Mouse (Mus musculus) MEL (cell line): Measurements from ENCODE around the gene Prph2. TPM values are rescaled to one million over a fixed set of nuclear protein-coding genes. Genes with fewer than 3 reads are reported as not detected.
A peak's percentile ranks its signal among the peaks of the same experiment; 100 is the strongest.

Source experiments
- DNase-seq: peaks from one replicate; pipeline ENCODE4 v3.0.0; 2011; ENCODE audit warnings: low read depth, low spot score
- H3K27ac ChIP-seq: 2 replicates; pipeline ENCODE4 v1.5.1; 2012; ENCODE audit warnings: low read depth, mild to moderate bottlenecking, control low read depth, low read length, moderate library complexity; ENCODE audit not compliant: control insufficient read depth
- H3K27me3 ChIP-seq, 2 experiments: fragments of 150-350 bp in 1 of 2; sonication (generic) in 1 of 2; 2 replicates each; pipeline ENCODE4 v1.6.1; 2012; ENCODE audit warnings: low read length in 2 of 2, mild to moderate bottlenecking in 2 of 2, improper control_type of control experiment in 1 of 2, moderate library complexity in 1 of 2; ENCODE audit not compliant: insufficient read depth in 2 of 2, control insufficient read depth in 1 of 2
- H3K36me3 ChIP-seq, 2 experiments: 2 replicates each; pipeline ENCODE4 v1.6.1; 2012 to 2014; ENCODE audit warnings: low read length in 2 of 2, improper control_type of control experiment in 1 of 2, inconsistent platforms in 1 of 2, mild to moderate bottlenecking in 1 of 2; ENCODE audit not compliant: insufficient read depth in 2 of 2, control insufficient read depth in 1 of 2
- H3K4me1 ChIP-seq, 2 experiments: fragments of 150-350 bp in 1 of 2; sonication (generic) in 1 of 2; 2 replicates each; pipeline ENCODE4 v1.6.1; 2012; ENCODE audit warnings: low read length in 2 of 2, improper control_type of control experiment in 1 of 2, mild to moderate bottlenecking in 1 of 2; ENCODE audit not compliant: insufficient read depth in 2 of 2, control insufficient read depth in 1 of 2
- H3K4me3 ChIP-seq, 2 experiments: fragments of 150-350 bp in 1 of 2; sonication (generic) in 1 of 2; 2 replicates each; pipeline ENCODE4 v1.5.1; 2012; ENCODE audit warnings: low read depth in 2 of 2, low read length in 2 of 2, mild to moderate bottlenecking in 2 of 2, moderate library complexity in 2 of 2, control low read depth in 1 of 2, improper control_type of control experiment in 1 of 2; ENCODE audit not compliant: control insufficient read depth in 1 of 2, insufficient read depth in 1 of 2
- H3K79me2 ChIP-seq: 2 replicates; pipeline ENCODE4 v1.6.1; 2012; ENCODE audit warnings: mild to moderate bottlenecking, low read length, moderate library complexity; ENCODE audit not compliant: control insufficient read depth, poor library complexity, insufficient read depth
- H3K9ac ChIP-seq: 2 replicates; pipeline ENCODE4 v1.6.1; 2012; ENCODE audit warnings: low read depth, mild to moderate bottlenecking, control low read depth, low read length, moderate library complexity; ENCODE audit not compliant: control insufficient read depth, poor library complexity, severe bottlenecking
- H3K9me3 ChIP-seq: fragments of 150-350 bp; sonication (generic); replicated peaks from 2 replicates; pipeline ENCODE4 v1.6.1; 2012; ENCODE audit warnings: mild to moderate bottlenecking, low read length, improper control_type of control experiment, moderate library complexity; ENCODE audit not compliant: insufficient read depth
- BHLHE40 ChIP-seq: IDR thresholded peaks from 2 replicates; pipeline ENCODE4 v1.6.1; 2012; ENCODE audit warnings: low read depth, mild to moderate bottlenecking, inconsistent platforms, low read length, improper control_type of control experiment, borderline replicate concordance
- CHD1 ChIP-seq: IDR thresholded peaks from 2 replicates; pipeline ENCODE4 v1.6.1; 2012; ENCODE audit warnings: low read depth, mild to moderate bottlenecking, inconsistent platforms, low read length, improper control_type of control experiment
- CTCF ChIP-seq, 3 experiments: IDR thresholded peaks in 2 of 3; conservative IDR thresholded peaks in 1 of 3; 2 replicates each; pipeline ENCODE4 v1.5.1; 2011 to 2012; ENCODE audit warnings: low read length in 3 of 3, low read depth in 2 of 3, mild to moderate bottlenecking in 2 of 3, improper control_type of control experiment in 1 of 3, inconsistent platforms in 1 of 3, mixed read lengths in 1 of 3, moderate library complexity in 1 of 3; ENCODE audit not compliant: control insufficient read depth in 1 of 3, insufficient read depth in 1 of 3, poor library complexity in 1 of 3, severe bottlenecking in 1 of 3
- ELF1 ChIP-seq: IDR thresholded peaks from 2 replicates; pipeline ENCODE4 v1.6.1; 2014; ENCODE audit warnings: low read depth, mild to moderate bottlenecking, inconsistent platforms, low read length, improper control_type of control experiment, moderate library complexity
- EP300 ChIP-seq, 2 experiments: IDR thresholded peaks; 2 replicates each; pipeline ENCODE4 v1.6.1; 2011; ENCODE audit warnings: improper control_type of control experiment in 2 of 2, low read length in 2 of 2, low read depth in 1 of 2, mild to moderate bottlenecking in 1 of 2
- ETS1 ChIP-seq: IDR thresholded peaks from 2 replicates; pipeline ENCODE4 v1.6.1; 2012; ENCODE audit warnings: low read depth, mild to moderate bottlenecking, inconsistent platforms, low read length, improper control_type of control experiment, moderate library complexity
- GATA1 ChIP-seq: IDR thresholded peaks from 2 replicates; pipeline ENCODE4 v1.6.1; 2011; ENCODE audit warnings: low read depth, low read length, improper control_type of control experiment
- JUND ChIP-seq: IDR thresholded peaks from 2 replicates; pipeline ENCODE4 v1.6.1; 2011; ENCODE audit warnings: low read depth, mild to moderate bottlenecking, improper control_type of control experiment, low read length
- KAT2A ChIP-seq: conservative IDR thresholded peaks from 2 replicates; pipeline ENCODE4 v1.6.1; 2012; ENCODE audit warnings: low read depth, low read length, improper control_type of control experiment, inconsistent platforms
- MAFK ChIP-seq: IDR thresholded peaks from 2 replicates; pipeline ENCODE4 v1.6.1; 2011; ENCODE audit warnings: low read depth, mild to moderate bottlenecking, low read length, improper control_type of control experiment, borderline replicate concordance
- MXI1 ChIP-seq: IDR thresholded peaks from 2 replicates; pipeline ENCODE4 v1.6.1; 2011; ENCODE audit warnings: mild to moderate bottlenecking, low read depth, low read length, improper control_type of control experiment
- MYC ChIP-seq: IDR thresholded peaks from 2 replicates; pipeline ENCODE4 v1.6.1; 2011; ENCODE audit warnings: low read depth, mild to moderate bottlenecking, low read length, improper control_type of control experiment, moderate library complexity
- NELFE ChIP-seq: IDR thresholded peaks from 2 replicates; pipeline ENCODE4 v1.6.1; 2011; ENCODE audit warnings: low read depth, low read length, improper control_type of control experiment
- NRF1 ChIP-seq: IDR thresholded peaks from 2 replicates; pipeline ENCODE4 v1.6.1; 2014; ENCODE audit warnings: low read depth, mild to moderate bottlenecking, inconsistent platforms, low read length, improper control_type of control experiment, moderate library complexity; ENCODE audit not compliant: poor library complexity, insufficient read depth, severe bottlenecking
- RCOR1 ChIP-seq: IDR thresholded peaks from 2 replicates; pipeline ENCODE4 v1.6.1; 2012; ENCODE audit warnings: low read depth, mild to moderate bottlenecking, inconsistent platforms, low read length, improper control_type of control experiment
- SMC3 ChIP-seq: IDR thresholded peaks from 2 replicates; pipeline ENCODE4 v1.6.1; 2011; ENCODE audit warnings: low read depth, low read length, improper control_type of control experiment
- TAL1 ChIP-seq: IDR thresholded peaks from 2 replicates; pipeline ENCODE4 v1.6.1; 2012; ENCODE audit warnings: mild to moderate bottlenecking, inconsistent platforms, low read length, moderate library complexity, mixed read lengths
- TCF12 ChIP-seq: IDR thresholded peaks from 2 replicates; pipeline ENCODE4 v1.6.1; 2014; ENCODE audit warnings: low read depth, mild to moderate bottlenecking, inconsistent platforms, low read length, improper control_type of control experiment, moderate library complexity
- USF1 ChIP-seq: IDR thresholded peaks from 2 replicates; pipeline ENCODE4 v1.6.1; 2014; ENCODE audit warnings: low read depth, mild to moderate bottlenecking, inconsistent platforms, low read length, improper control_type of control experiment, moderate library complexity
- polyA plus RNA-seq, 2 experiments: library from polyadenylated mRNA; stranded (reverse) in 1 of 2; unstranded in 1 of 2; fragments of >175 nt in 1 of 2; fragments of >200 nt in 1 of 2; gene quantifications; 2 replicates each; pipeline versions ENCODE4 v1.2.1 to v1.2.4; 2012; ENCODE audit warnings: low replicate concordance in 2 of 2, low read depth in 1 of 2; ENCODE audit not compliant: insufficient read length in 2 of 2, insufficient read depth in 1 of 2, missing spikeins in 1 of 2
- total RNA-seq: library from RNA; depleted of rRNA; stranded (reverse); fragments of 300-350 nt; gene quantifications from 2 replicates; pipeline ENCODE4 v1.2.3, GENCODE M21; 2012

The Prph2 gene
- total and polyA plus RNA-seq, 3 experiments: not detected

DNA sequence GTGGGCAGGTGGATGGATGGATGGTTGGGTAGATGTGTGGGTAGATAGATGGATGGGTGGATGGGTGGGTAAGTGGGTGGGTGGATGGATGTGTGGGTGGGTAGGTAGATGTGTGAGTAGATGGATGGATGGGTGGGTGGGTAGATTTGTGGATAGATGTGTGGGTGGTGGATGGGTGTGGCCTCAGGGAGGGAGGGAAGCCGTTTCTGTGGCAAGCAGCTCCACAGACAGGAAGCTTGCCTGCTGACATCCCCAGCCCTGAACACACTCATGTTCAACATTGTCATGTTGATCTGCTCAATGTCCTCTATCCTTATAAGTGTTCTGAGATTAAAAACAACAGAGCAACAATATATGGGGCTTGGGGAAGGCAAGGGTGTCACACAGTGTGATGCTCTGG is 39.3 kb upstream of the Prph2 start:
- no peak overlapping the region for H3K4me3 ChIP-seq
- H3K36me3 ChIP-seq: peaks cover 0 to 15% of the 10 kb centered on the region in 2 experiments; a peak in 2 of 4 replicates
- 0 out of 2 replicates have a peak overlapping the region, but pooled peaks have one; percentile 17 for H3K9ac ChIP-seq
- no peaks in the 10 kb centered on the region for H3K27me3 ChIP-seq
- peaks cover 5 to 32% of the 10 kb centered on the region in 2 experiments for H3K4me1 ChIP-seq
- TF ChIP-seq EP300 (IDR thresholded peaks at IDR 0.05; ENCODE audit: low read depth in 1 of 2, low read length in 2 of 2) (0 out of 4 replicates have a peak, but pooled peaks of 1 of the 2 experiments have one; percentile 22), MYC (0 out of 2 replicates have a peak, but pooled peaks have one; percentile 3), ETS1 (no peak), KAT2A (no peak)
- peak; percentile 48 for DNase-seq
- peak overlapping the region; percentile 54 for H3K27ac ChIP-seq
- H3K9me3 ChIP-seq: no peaks in the 10 kb centered on the region
- H3K79me2 ChIP-seq: no peaks in the 10 kb centered on the region

DNA sequence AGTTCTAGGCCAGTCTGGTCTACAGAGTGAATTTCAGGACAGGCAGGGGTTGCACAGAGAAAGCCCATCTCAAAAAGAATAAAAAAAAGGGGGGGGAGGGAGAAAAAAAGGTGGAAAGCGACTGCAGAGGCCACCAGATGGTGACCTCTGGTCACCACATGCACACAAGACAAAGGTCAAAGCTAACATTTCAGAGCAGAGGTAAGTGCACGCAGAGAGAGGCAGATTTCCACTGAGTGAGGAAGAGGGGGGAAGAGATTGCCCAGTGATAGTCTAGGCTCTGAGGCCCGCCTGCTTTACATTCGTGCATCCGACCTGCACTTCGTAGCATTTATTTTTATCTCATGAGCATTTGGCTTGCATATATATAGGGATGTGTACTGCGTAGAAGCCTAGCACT is 37.5 kb upstream of the Prph2 start:
- H3K79me2 ChIP-seq: no peaks in the 10 kb centered on the region
- H3K27ac ChIP-seq: no peak overlapping the region
- peaks cover 0 to 15% of the 10 kb centered on the region in 2 experiments; a peak in 2 of 4 replicates for H3K36me3 ChIP-seq
- no peak overlapping the region for H3K4me3 ChIP-seq
- H3K9ac ChIP-seq: no peak overlapping the region
- TF ChIP-seq NELFE (no peak), USF1 (no peak), GATA1 (no peak), TAL1 (no peak)
- no peaks in the 10 kb centered on the region for H3K9me3 ChIP-seq
- no peak for DNase-seq
- H3K27me3 ChIP-seq: no peaks in the 10 kb centered on the region
- H3K4me1 ChIP-seq: peaks cover 5 to 27% of the 10 kb centered on the region in 2 experiments

DNA sequence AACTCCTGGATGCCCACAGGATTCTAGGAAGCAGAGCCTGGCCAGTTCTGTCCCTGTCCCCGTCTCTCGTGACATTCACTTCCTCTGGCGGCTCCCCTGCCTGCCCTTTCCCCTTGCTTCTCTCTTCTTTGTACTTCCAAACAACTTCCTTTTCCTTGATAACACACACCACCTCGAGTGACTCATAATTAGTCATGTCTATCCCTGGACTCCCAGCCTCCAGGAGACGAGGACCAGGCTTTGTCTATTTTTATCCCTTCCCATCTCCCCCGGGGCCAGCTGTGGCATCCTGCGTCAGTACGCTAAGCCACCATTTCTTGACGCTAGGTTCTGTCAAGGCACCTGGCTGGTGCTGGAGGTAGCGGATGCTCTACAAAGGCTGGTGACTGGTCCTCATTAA is 36.1 kb upstream of the Prph2 start:
- TF ChIP-seq EP300 (IDR thresholded peaks at IDR 0.05; ENCODE audit: low read depth in 1 of 2, low read length in 2 of 2): no peak
- no peak for TF ChIP-seq CTCF (IDR thresholded peaks at IDR 0.05 in 2 of 3, conservative IDR thresholded peaks at IDR 0.05 in 1 of 3; ENCODE audit: control insufficient read depth in 1 of 3, insufficient read depth in 1 of 3, low read depth in 2 of 3, low read length in 3 of 3, poor library complexity in 1 of 3, severe bottlenecking in 1 of 3)
- no peak for TF ChIP-seq RCOR1
- TF ChIP-seq CHD1: no peak
- TF ChIP-seq SMC3: no peak
- no peak for TF ChIP-seq TAL1
- no peak for TF ChIP-seq MYC
- TF ChIP-seq NRF1: no peak
- no peak for TF ChIP-seq BHLHE40
- TF ChIP-seq TCF12: no peak
- TF ChIP-seq ELF1: no peak
- no peak for TF ChIP-seq GATA1
- no peak for TF ChIP-seq MXI1
- TF ChIP-seq JUND: no peak
- TF ChIP-seq MAFK: no peak
- TF ChIP-seq, all 39 proteins: peak for 0
- Histone ChIP-seq H3K79me2 (no peaks in the 10 kb centered on the region), H3K9me3 (no peaks in the 10 kb centered on the region), H3K4me1 (peaks cover 5 to 27% of the 10 kb centered on the region in 2 experiments), H3K9ac (0 out of 2 replicates have a peak overlapping the region, but pooled peaks have one; percentile 8), H3K27me3 (no peaks in the 10 kb centered on the region), H3K4me3 (no peak overlapping the region), H3K27ac (no peak overlapping the region), H3K36me3 (peaks cover 0 to 15% of the 10 kb centered on the region in 2 experiments; a peak in 2 of 4 replicates)
- peak; percentile 66 for DNase-seq
